Mouse (Mus musculus): ENCODE measurements around the gene Eef2.

DNA sequence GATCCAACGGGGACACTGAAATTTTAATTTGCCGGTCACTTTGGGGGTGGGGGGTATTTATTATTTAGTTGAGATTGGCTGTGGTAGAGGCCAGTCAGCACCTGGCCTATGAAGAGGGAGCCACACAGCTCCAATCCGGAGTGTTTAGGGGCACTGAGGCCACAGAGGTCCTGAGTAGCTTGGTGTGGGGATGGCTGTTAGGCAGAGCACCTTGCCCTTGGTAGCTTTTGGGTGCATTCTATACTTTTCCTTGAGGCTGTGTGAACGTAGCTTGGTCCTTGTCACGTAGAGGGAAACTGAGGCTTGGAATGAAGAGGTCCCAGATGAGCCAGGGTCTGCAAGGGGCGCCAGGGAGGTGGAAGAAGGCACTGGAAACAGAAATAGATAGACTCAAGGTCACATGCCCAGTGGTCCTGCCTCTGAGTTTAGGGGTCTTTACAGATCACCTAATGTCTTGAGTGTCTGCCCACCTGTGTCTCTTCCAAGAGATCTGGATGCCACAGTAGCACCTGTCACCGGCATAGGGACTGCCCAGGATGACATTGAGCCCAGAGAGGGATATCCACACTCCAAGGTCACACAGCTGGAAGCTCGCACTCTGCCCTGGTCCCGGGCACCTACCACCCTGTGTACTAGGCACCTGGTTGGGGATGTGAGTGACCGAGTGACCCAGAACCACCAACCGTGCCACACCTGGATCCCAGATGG, 37.5 kb upstream of the Eef2 start:
- TF ChIP-seq CTCF (IDR thresholded peaks at IDR 0.05; ENCODE audit: borderline replicate concordance, extremely low read depth, insufficient read depth, insufficient read length) (no peak), POLR2A (IDR thresholded peaks at IDR 0.05; ENCODE audit: borderline replicate concordance, extremely low read depth, insufficient read depth, insufficient read length, poor library complexity, severe bottlenecking) (no peak)

Measured in brain, embryonic 14.5 days (tissue).